Mouse (Mus musculus) gastrocnemius, postnatal 4 days (tissue): ENCODE data around the gene Brca1. TPM values are rescaled to one million over a fixed set of nuclear protein-coding genes. Genes with fewer than 3 reads are reported as not detected.
"Not testable (repeated sequence)": the region's sequence is repeated elsewhere in the genome, so short reads cannot be mapped to it uniquely, and the experiment has no call there.

Source experiments
- DNase-seq, 2 experiments: peaks; one replicate each; pipeline ENCODE4 v3.0.0; 2021 to 2022; ENCODE audit warnings: low spot score in 2 of 2, mixed read lengths in 2 of 2
- long read RNA-seq, 2 experiments: library from polyadenylated mRNA; stranded (forward); transcript quantifications; one replicate each; pipeline ENCODE4 v2.0.0; 2021
- total RNA-seq, 2 experiments: library from RNA; stranded (reverse); gene quantifications; 2 replicates each; pipeline ENCODE4 v1.2.3; 2021

Brca1 gene
- 1 to 10 TPM; 7.3 to 9.2 TPM for total RNA-seq
- long read RNA-seq, experiment 1, full-length matches to known transcripts, result 3 of 5 reads
- long read RNA-seq, experiment 1, partial matches to known transcripts, result 1 of 5 reads
- long read RNA-seq, experiment 1, other reads (novel, unspliced or antisense), result 1 of 5 reads
- long read RNA-seq, experiment 2, full-length matches to known transcripts, result 3 of 6 reads
- long read RNA-seq, experiment 2, partial matches to known transcripts, result 0 of 6 reads
- long read RNA-seq, experiment 2, other reads (novel, unspliced or antisense), result 3 of 6 reads

DNA sequence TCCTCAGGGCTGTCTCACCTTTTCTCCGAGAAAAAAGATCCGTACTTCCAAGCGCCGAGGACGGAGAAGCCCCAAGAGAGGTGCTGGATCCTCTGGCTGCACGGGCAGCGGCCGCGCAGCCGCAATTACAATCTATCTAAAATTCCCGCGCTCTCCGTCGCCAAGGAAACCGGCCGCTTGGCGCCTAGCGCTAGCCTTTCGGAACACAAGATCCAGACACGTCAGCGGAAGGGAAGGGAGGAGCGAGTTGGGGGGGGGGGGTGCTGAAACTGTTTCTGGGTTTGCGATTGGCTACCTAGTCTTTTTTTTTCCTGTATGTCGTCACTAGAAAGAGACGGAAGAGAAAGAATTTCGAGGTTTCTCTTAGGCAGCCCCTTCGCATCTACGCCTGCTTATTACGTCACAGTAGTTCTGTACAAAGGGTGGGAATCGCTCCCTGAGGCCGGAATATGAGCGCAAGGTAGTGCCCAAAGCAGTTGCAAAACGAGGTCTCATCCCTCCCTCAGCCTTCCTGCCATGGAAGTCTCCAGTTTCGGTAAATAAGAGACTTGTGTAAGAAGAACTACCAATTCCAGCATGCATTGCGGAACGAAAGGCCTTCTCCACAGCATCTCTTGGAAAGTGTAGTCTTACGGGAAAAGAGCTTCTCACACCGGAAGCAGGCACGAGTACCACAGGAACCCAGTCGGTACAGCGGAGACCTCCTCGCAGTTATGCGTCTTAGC is at the start of gene Brca1, which contains the start of gene Nbr1:
Gene Brca1, minus strand, starts transcription at position 205 of the 725 bp plus-strand sequence.
Gene Nbr1, plus strand, starts transcription at position 399 of the 725 bp plus-strand sequence.
- peak; percentile 82 to 95 for DNase-seq

DNA sequence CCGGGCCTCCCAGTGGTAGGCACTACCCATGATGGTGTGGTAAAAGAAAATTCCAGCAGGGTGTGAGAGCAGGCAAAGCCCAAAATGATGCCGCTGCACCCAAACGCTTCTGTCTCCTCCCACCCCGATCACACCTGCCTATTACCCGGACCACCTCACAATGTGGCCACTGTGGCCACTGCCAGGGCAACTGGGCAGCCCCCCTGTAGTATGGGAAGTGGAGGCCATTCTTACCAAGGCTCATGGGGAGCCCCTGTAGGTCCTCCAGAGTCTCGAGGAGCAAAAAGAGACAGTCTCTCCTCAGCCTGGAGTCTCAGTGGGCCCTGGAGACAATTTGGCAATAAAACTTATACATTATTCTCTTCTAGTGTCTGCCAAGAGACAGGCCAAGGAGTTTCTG is 47.4 kb upstream of the Brca1 start, which contains the start of gene Gm11634:
Gene Gm11634, minus strand, starts transcription at position 101 of the 400 bp plus-strand sequence.
- no peak for DNase-seq

DNA sequence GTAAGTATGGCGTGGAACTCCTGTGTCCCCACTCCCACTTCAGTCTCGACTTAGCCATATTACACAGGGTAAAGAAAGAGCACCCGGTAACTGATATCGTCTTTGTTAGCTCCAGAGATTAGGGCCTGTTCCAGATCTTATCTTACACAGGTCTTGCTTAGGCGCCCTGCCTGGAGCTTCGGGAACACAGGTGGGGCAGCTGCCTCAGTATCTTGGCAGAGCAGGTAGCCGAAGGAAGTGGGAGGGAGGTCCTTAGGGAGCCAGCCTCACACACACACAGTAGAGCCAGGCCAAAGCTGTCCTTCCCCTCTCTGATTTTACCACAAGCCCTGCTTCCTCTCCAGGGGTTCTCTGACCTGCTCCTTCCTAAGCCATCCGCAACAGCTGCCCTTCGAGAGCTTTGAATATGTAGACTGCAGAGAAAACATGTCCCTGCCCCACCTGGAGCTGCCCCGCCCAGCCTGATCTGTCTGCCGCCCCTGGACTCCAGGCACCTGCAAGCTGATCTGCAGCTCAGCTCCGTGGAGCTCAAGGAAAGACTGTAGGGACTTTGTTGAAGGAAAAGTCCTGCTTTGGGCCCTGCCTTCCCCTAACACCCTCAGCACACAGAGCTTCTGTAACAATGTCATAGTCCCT is 38.4 kb upstream of the Brca1 start:
- no peak for DNase-seq

DNA sequence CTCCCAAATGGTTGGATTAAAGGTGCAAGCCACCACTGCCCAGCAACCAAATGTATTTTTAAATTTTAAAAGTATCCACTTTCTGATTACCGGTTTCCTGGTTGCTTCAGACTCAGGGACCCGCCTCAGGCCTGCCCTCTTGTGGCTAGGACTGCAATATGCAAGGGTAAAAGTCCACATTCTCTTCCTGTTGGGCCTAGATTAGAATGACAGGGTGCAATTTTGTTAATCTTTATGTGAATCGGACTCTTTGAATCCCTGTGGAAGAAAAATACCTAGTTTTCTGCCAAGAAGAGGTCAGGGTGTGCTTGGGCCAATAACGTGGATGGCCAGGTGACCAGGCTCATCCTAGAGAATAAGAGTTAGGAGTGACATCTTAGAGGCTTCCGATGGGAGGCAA is 37.7 kb upstream of the Brca1 start:
- peak in 1 of 2 experiments; percentile 53 for DNase-seq

DNA sequence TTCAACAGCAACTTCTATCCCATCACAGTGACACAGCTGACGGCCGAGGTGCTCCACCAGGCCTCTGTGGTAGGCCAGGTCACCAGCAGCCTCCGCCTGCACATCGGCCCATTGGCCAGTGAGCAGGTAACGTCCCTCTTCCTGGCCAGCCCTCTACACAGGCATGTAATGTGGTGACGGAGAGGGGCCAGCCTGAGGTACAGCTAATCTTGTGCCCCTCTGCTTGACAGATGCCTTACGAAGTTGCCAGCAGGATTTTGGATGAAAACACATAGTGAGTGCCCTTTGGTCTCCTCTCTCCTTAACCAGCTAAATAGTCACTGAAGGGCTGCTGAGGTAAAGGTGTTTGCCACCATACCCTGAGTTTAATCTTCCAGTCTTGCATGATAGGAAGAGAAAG is 37.1 kb upstream of the Brca1 start:
- DNase-seq, result no peak

DNA sequence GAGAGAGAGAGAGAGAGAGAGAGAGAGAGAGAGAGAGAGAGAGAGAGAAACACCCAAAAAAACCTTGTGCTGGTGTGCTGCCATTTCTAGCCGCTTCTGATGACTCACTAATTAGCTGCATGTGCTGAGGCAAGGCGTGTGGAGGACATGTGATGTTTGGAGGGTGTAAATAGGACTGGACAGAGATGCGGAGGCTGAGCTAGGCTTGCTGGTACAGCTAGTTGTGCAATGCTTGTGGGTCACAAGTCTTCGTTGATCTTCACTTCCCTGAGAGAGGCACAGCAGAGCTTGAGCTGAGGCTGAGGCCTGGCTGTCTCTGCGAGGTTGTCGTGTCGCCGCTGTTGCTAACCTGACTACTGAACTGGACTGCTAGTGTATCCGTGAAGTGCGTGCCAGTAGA is 35.9 kb upstream of the Brca1 start:
- DNase-seq, result no peak

DNA sequence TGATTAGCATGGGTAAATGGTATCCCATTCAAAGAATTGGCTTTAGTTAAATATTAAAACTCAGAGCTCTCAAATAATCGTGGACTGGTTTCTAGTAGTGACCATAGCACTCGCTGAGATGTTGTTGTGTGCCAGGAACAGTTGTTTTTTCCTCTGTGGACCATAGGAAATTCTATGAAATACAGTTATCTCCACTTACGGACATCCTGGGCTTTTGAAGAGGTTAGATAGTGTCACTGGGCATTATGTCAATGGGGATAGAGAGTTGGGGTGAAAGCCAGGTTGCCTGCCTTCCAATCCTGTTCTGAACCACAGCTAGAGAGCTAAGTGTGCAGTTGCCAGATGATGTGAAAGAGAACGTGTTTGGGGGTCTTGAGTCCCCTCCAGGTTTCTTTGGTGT is 34.0 kb upstream of the Brca1 start:
- no peak for DNase-seq

DNA sequence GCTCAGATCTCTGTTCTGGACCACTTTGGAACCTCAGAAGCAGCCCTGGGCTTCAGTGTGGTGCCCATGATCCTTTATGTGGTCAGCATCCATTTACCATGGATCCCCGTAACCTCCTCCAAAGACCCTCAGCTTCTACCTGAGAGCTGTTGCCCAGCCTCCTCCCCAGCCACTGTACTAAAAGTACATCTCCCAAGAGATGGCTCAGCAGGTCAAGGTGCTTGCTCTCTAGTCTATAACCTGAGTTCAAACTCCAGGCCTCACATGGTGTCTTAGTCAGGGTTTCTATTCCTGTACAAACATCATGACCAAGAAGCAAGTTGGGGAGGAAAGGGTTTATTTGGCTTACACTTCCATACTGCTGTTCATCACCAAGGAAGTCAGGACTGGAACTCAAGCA is 33.3 kb upstream of the Brca1 start:
- DNase-seq, result not testable (repeated sequence)

DNA sequence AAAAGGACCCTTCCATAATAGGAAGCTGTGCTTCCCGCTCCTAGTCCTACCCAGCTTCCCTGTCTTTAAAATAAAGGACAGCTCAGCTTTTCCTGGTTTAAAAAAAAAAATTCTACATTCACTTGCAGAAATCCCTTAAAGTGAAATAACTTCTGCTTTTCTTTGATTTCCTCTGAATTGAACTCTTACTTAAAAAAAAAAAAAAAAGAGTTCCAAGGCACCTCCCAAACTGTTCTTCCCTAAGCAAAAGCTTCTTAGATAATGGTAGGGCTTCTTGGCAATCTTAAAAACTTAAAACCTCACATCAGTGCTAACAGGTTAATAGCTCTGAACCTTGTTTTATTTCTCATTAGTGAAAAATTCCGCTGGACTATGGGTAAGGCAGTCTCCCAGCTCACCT is 31.4 kb upstream of the Brca1 start:
- DNase-seq, result no peak

DNA sequence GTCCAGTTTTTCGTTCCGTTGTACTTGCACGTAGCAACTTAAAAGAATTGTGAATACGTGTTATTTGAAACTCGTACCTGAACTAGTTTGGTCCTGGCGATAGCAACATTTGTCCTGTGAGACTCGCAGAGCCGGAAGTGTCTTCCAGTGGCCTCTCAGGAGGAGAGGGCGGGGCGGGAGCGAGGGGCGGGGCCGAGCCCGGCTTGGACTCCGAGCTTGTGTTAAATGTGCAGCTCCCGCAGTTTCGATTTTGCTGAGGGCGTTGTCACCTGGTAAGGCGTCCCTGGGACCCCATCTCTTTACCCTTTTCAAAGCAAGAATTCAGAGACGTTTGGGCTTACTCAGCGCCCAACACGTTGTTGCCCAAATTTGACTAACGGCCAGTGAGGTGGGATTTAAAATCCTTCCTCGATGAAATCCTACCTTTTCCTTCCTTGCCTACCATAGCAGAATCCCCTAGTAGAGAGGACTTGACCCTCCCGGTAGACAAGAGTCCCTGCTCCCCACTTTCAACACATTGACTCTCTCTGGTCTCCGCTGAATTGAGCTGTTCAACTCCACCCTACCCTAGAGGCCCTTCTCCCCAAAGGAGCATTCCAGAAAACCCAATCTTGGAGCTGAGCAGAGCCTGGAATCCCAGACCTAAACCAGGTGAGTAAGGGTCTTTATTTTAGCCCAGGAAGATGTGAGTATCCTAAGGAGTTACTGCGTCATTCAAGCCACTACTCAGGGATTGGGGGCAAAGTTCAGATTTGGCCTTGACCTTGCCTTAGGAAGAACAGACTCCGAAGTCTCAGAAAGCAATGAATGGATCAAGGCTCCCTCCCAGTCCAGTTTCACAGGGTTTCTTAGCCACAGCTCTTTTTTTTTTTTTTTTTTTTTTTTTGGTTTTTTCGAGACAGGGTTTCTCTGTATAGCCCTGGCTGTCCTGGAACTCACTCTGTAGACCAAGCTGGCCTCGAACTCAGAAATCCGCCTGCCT is 30.6 kb upstream of the Brca1 start, which contains the start of gene Tmem106a:
Gene Tmem106a, plus strand, starts transcription at position 189 of the 982 bp plus-strand sequence.
- peak; percentile 47 to 74 for DNase-seq

DNA sequence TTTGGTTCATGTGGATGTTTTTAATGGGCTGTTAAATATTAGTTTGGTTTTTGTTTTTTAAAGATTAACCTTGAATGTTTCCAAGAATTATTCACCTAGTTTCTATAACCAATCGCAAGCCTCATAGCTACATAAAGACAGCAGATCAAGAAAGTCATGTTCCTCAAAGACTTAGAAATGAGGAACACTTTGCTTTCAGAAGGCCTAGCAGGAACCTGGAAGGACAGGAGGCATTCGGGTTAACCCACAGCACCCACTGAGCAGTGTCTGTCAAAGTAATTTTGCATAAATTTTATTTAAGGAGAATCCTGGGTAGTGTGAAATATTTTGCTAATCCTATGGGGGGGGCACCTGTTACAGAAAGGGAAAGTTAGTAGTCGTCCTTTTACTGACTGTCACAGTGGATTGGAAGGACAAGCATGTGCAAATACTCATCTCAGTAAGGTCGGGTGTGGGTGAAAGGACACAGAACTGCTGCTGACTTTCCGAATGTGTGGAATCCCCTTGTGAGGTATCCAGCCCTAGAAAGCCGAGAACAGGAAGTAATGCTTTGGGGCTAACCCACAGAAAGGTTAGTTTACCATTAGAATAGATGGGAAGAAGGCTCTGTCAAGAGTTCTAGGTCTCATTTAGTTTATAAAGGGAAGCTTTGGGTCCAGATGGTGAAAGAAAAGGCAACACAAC is 29.5 kb upstream of the Brca1 start:
- DNase-seq, result no peak

DNA sequence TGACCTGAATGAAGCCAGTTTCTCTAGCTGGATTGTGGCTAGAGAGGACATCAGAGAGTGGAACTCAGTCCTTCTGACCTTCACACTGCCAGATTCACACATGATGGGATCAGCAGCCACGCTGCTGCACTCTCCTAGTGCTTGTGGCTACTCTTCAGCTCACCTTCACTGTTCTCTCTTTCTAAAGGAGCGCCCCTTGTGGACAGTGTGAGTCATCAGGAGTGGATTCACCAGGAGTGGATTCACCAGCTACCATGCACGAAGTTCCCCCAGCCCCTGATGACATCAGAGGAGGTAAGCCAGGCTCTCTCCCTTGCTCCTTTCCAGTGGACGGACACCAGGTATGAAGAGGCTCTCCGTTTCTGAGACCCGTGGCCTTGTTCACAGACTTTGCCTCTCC is 24.4 kb upstream of the Brca1 start:
- no peak for DNase-seq

DNA sequence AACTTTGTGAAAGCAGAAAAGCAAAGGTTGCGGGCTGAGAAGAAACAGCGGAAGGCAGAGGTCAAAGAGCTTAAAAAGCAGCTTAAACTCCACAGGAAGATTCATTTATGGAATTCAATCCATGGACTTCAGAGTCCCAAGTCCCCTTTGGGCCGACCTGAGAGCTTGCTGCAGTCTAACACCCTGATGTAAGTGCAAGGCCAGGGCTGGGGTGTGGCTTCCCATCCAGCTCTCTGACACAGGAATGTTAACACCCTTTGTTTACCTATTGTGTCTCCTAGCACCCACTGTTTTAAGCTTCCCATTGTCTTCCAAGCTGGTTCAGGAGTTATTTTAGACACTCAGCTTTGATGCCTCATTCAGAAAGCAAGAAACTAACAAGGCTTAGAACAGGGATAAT is 16.7 kb upstream of the Brca1 start:
- no peak for DNase-seq

DNA sequence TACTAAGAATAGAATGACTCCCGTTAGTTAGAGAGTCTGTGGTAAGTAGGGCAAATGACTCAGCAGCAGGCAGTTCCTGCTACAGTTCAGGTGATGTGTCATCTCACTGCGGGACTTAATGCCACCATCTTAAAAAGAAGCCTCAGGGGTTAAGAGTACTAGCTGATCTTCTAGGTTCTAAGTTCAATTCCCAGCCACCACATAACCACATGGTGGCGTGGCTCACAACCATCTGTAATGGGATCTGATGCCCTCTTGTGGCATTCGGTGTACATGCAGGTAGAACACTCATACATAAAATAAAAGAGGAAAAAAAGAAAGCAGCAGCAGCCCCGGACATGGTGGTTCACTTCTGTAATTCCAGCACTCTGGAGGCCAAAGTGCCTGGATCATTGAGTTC is 10.6 kb upstream of the Brca1 start:
- peak in 1 of 2 experiments; percentile 43 for DNase-seq

DNA sequence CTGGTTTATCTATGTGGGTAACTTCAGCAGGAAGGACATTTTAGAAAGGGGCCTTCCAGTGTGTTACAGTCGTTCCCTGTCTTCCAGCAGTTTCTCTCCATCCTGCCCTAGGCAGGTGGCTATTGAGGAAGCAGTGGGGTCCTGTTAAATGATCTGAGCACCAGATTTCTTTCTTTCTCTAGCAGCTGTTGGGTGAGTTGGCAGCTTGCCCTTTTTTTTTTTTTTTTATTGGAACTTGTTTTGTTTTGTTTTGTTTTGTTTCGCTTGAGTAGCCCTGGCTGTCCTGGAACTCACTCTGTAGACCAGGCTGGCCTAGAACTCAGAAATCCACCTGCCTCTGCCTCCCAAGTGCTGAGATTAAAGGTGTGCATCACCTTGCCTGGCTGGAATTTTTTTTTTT is 5.2 kb upstream of the Brca1 start:
- no peak for DNase-seq

DNA sequence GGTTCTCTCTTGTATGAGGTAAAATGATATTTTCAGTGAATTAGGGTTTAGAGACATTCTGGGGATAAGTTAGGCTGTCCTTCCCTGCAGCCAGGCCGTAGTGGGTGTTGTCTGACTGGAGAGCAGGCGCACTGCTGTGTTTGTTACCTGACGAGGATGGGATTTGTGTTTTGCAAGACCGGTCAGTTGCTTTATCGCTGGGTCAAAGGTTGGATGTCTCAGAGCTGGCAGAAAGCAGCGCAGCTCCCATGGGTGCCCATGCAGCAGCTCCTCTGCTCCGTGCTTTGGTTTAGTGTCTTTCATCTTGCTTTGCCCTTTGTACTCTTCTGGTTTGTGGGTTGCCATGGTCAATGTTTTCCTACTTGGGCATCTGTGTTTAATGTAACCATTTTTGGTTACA is 4.8 kb upstream of the Brca1 start:
- no peak for DNase-seq

DNA sequence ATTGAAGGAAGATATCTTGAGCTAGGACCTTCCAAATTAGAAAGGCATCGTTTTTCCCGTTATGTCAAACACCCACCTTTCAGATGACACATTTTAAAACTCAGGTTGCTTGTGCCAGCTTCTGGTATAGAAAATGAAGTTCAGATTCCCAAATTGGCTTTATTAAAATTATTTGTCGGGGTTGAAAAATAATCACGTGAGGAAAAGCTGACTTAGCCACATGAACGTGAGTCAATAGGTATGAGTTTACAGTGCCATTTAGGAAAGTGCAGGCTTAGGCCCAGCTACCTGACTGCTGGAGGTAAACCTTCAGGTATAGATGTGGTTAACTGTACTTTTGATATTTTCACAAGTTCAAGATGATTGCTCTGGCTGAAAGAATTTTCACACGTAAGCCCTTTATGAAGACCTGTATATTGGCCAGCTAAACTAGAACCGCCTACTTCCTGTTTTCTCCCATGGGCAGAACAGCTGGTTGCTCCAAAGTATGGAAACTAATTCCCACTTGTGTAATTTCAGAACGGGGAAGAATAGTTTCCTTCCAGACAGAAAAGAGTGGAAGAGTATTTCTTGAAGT is 1.7 kb upstream of the Brca1 start:
- no peak for DNase-seq

DNA sequence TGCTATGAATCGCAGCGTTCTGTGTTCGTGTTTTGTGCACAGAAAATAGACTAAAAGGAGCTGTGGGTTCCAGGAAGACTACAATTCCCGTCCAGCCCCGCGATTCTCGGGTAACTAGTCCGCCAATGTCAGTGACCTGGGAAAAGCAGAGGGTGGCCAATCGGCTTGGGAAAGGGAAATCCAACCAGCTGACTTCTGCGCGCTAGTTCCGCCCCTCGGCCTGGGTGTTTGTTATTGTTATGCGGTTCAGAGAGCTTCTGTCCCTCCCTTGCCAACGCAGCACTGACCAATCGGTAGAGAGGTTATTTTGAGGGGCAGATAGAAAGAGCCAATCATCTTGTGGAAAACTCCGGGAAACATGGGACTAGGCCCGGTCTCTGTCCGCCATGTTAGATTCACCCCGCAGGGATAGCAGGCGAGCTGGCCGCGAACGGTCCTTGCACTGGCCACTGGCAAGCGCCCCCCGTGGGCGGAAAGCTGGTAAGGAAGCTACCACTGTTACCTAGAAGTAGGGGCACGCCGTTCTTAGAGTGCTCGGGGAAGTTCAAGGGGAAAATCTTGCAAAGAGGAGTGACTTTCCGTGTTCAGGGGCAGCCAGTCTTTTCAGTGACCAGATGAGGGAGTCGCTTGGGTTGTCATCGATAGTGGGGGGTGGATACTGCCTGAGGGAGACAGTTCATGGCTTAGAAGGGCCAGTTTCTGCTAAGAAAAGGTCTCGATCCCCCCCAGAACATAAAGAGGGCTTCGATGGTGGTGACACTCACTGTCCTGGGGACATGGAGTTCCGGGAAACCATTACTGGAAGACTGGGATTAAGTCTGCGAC is 933 bp upstream of the Brca1 start:
- DNase-seq, result peak; percentile 82 to 97

DNA sequence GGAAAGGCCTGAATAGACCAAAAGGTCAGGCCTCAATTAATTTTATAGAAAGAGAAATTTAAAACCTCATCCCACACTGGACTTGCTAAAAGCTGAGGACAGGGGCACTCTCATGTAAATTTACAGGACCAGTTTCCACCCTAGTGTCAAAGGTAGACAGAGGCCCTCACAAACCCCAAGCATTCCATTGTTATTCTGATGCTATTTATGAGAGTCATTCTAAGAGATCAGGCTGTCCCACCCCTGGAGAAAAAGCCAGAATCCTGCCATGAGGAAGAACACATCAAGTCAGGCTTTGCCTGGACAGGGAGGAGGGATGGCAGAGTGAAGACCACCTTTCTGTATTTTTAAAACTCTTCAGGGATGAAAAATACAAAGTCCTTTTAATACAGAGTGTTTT is 3.2 kb downstream of the Brca1 start:
- DNase-seq, result no peak
